Mouse (Mus musculus) gonadal fat pad, adult 2 months (tissue): ENCODE results near the gene Srr. TPM values are rescaled to one million over a fixed set of nuclear protein-coding genes. Genes with fewer than 3 reads are reported as not detected.

Experiments
- DNase-seq: peaks from one replicate; pipeline ENCODE4 v3.0.0-alpha.2; 2012; ENCODE audit warnings: low read depth
- polyA plus RNA-seq: library from polyadenylated mRNA; depleted of rRNA; stranded (reverse); fragments of >200 nt; gene quantifications from 2 replicates; pipeline ENCODE4 v1.2.3, GENCODE M21; 2012; rRNA removed

The Srr gene
- polyA plus RNA-seq, 1 experiment: 18.4 TPM

DNA sequence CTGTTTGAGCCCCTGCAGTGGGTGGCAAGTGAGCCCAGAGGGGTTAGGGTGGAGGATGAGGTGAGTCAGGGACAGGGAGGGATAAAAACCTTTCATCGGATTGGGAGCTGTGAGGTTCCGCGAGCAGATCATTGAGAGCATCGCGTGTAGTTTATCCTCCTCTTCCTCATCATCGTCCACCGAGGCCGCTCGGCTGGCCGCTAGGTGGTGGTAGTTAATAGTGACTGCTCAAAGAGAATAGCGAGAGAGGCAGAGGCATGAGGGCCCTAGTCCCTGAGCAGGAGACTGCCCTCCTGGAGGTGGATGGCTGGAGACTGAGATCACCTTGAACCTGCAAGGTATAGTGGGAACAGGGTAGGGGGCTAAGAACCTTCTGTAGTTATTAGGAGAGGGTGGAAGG lies 62.3 kb downstream of the Srr start:
- DNase-seq: no peak

- no peak for DNase-seq
Measured at GRCm38 (mm10) chr11:74862129-74862528, 63.6 kb downstream of the Srr start.

GRCm38 (mm10) chr11:74857756-74858155 lies 68.0 kb downstream of the Srr start:
- DNase-seq: no peak

Other genes starting within 250 kb of the Srr start
- gene Pafah1b1, start 201.3 kb downstream of the Srr start, polyA plus RNA-seq: 29.1 and 30.4 TPM in 2 replicates
- gene Mettl16, start 155.1 kb downstream of the Srr start, polyA plus RNA-seq: 3.9 and 4.1 TPM in 2 replicates
- 11.5 and 18.8 TPM in 2 replicates for gene Mnt, start 95.0 kb downstream of the Srr start, polyA plus RNA-seq
- 37.6 and 38.4 TPM in 2 replicates for gene Sgsm2, start 28.9 kb downstream of the Srr start, polyA plus RNA-seq
- gene Tsr1, start 27.9 kb downstream of the Srr start, polyA plus RNA-seq: 9.0 and 13.8 TPM in 2 replicates
- 29.3 and 35.1 TPM in 2 replicates for gene Smg6, start 125 bp downstream of the Srr start, polyA plus RNA-seq
- 16.8 and 20.4 TPM in 2 replicates for gene Hic1, start 243.6 kb upstream of the Srr start, polyA plus RNA-seq